In the genomic region with DNA sequence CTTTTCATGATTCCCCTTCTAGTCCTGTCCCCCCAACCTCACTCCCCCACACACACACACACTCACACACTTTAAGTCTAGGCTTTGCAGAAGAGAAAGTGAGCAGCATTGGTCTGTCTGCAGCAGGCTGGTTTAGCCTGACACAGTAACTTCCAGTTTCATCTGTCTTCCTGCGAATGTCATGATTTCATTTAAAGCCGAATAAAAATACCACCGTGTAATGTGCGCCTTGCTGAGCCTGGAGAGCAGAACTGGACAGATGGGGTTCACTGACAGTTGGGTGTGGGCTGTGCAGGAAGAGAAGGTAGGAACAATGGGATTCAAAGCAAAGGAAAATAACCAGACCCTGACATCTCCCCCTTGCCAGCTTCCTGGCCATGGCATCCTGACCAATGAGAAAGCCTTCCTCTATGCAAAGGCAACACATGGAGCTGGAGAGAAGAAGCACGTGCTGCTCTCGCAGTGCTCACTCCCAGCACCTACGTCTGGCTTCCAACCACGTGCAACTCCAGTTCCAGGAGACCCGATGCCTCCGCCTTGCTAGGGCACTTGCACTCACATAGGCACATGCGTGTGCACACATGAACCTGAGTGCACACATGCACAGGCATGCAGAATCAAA, we compare ENCODE assay signal across 10 mouse cellular contexts. TPM values are rescaled to one million over a fixed set of nuclear protein-coding genes. Genes with fewer than 3 reads are reported as not detected.
A peak's percentile ranks its signal among the peaks of the same experiment; 100 is the strongest.
DNase-seq lines count a peak whose midpoint lies in the region; ATAC-seq lines count a peak whose summit lies in the region.
"Had no signal": no experiment of that assay in that cellular context is flagged by ENCODE, and none has a peak within 500 bp of the region (broad histone marks: within the 10 kb centered on the region; RNA-seq: fewer than 3 reads in every experiment).

No protein-coding gene starts in this region.

- no peak overlapping the region for H3K4me3 ChIP-seq in heart, embryonic 16.5 days (ENCODE audit: low read length)
- H3K4me3 ChIP-seq: erythroblast, embryonic 14.5 days; lung, embryonic 15.5 days had no signal

- no peaks in the 10 kb centered on the region for H3K27me3 ChIP-seq in heart, embryonic 16.5 days (ENCODE audit: control insufficient read depth, insufficient read depth, low read length)
- H3K27me3 ChIP-seq: lung, embryonic 15.5 days had no signal

- no peaks in the 10 kb centered on the region for H3K36me3 ChIP-seq in heart, embryonic 16.5 days (ENCODE audit: control insufficient read depth, insufficient read depth)
- H3K36me3 ChIP-seq: lung, embryonic 15.5 days had no signal

- intact Hi-C loops in heart, postnatal 25 days (cut with DNase I): loop anchor here (1.0 to 10.0 kb wide), 5 partner anchors 57 to 711 kb away; a partner anchor contains a TSS
- intact Hi-C loops in left cerebral cortex, postnatal 36 days (cut with DNase I): loop anchor here (1.0 to 10.0 kb wide), 4 partner anchors 58 to 603 kb away; a partner anchor contains a TSS

- no peak overlapping the region for H3K9ac ChIP-seq in heart, embryonic 16.5 days (ENCODE audit: low read length)
- H3K9ac ChIP-seq: lung, embryonic 15.5 days had no signal

- DNase-seq in heart, postnatal 25 days (ENCODE audit: low spot score): no peak
- peak; percentile 7 for DNase-seq in cerebellum, adult 11 months
- DNase-seq in left cerebral cortex, postnatal 36 days (ENCODE audit: low spot score in 2 of 2): peak; percentile 57 to 58
- peak; percentile 80 for DNase-seq in telencephalon, adult 2 months (ENCODE audit: low read depth, low spot score)
- no peak for DNase-seq in MN1 (ENCODE audit: low spot score)
- DNase-seq in spleen, adult 12 weeks (ENCODE audit: low spot score): no peak

- 55% methylated on average over 11 of the region's 11 CpGs for WGBS in heart, embryonic 16.5 days

- H3K9me3 ChIP-seq in heart, embryonic 16.5 days (replicated peaks; ENCODE audit: control insufficient read depth, low read length): peaks cover 7% of the 10 kb centered on the region; the same call in 1 of the 2 replicates
- H3K9me3 ChIP-seq: lung, embryonic 15.5 days had no signal

- no peak overlapping the region for H3K27ac ChIP-seq in heart, embryonic 16.5 days (ENCODE audit: low read length)
- H3K27ac ChIP-seq: lung, embryonic 15.5 days had no signal

- no peak overlapping the region for H3K4me2 ChIP-seq in heart, embryonic 16.5 days (ENCODE audit: low read depth, low read length)
- H3K4me2 ChIP-seq: lung, embryonic 15.5 days had no signal

- 0 out of 2 replicates have a peak, but pooled peaks have one; percentile 14 for ATAC-seq in heart, embryonic 16.5 days (replicated peaks; ENCODE audit: extremely low read depth, insufficient read depth, low FRiP score)
- peak; percentile 78 for ATAC-seq in granulocyte monocyte progenitor cell, adult 5-6 weeks (replicated peaks; ENCODE audit: poor library complexity, severe bottlenecking)

- H3K4me1 ChIP-seq in heart, embryonic 16.5 days (ENCODE audit: control insufficient read depth, insufficient read depth, low read length): no peaks in the 10 kb centered on the region
- H3K4me1 ChIP-seq: lung, embryonic 15.5 days had no signal

RNA-seq across cellular contexts. Expression of a gene that starts 18.8 kb away (rescaled TPM):
- 0.29 and 0.53 TPM in 2 replicates for polyA plus RNA-seq in heart, embryonic 16.5 days (2015; fragmentation: Nextera tagmentation; extraction: Ambion mirVana)
- under 1 TPM; 0.42 to 0.50 TPM for total RNA-seq in heart, postnatal 25 days (2021)
- total RNA-seq in granulocyte monocyte progenitor cell, adult 5-6 weeks (2014; fragmentation: Nextera tagmentation): not detected in 2 replicates
- total RNA-seq in granulocyte monocyte progenitor cell, adult 5-6 weeks (2017): not detected in 2 replicates
- not detected for total RNA-seq in left cerebral cortex, postnatal 36 days (2021)
- polyA plus RNA-seq: erythroblast, embryonic 14.5 days had no signal

RNA-seq across cellular contexts. Expression of a gene that starts 43.4 kb away (rescaled TPM):
- 1.0 and 12.2 TPM in 2 replicates for polyA plus RNA-seq in heart, embryonic 16.5 days (2015; fragmentation: Nextera tagmentation; extraction: Ambion mirVana)
- total RNA-seq in heart, postnatal 25 days (2021): not detected
- not detected in 2 replicates for total RNA-seq in granulocyte monocyte progenitor cell, adult 5-6 weeks (2014; fragmentation: Nextera tagmentation)
- not detected in 2 replicates for total RNA-seq in granulocyte monocyte progenitor cell, adult 5-6 weeks (2017)
- not detected for total RNA-seq in left cerebral cortex, postnatal 36 days (2021)
- polyA plus RNA-seq: erythroblast, embryonic 14.5 days had no signal

RNA-seq across cellular contexts. Expression of a gene that starts 58.8 kb away (rescaled TPM):
- 1.5 and 1.6 TPM in 2 replicates for polyA plus RNA-seq in heart, embryonic 16.5 days (2015; fragmentation: Nextera tagmentation; extraction: Ambion mirVana)
- 1 to 10 TPM; 2.1 to 3.4 TPM for total RNA-seq in heart, postnatal 25 days (2021)
- total RNA-seq in granulocyte monocyte progenitor cell, adult 5-6 weeks (2014; fragmentation: Nextera tagmentation): not detected in 2 replicates
- not detected in 2 replicates for total RNA-seq in granulocyte monocyte progenitor cell, adult 5-6 weeks (2017)
- 1 to 10 TPM in 1 of 2 experiments, under 1 TPM in 1; 0.84 to 2.1 TPM for total RNA-seq in left cerebral cortex, postnatal 36 days (2021)
- polyA plus RNA-seq: erythroblast, embryonic 14.5 days had no signal

Comparison
In these comparisons a context has a peak if more than half of its experiments do, and no peak if none do; other contexts are left out.
1. DNase-seq: peak in cerebellum, adult 11 months (single experiment), left cerebral cortex, postnatal 36 days (2 of 2) and telencephalon, adult 2 months (single experiment); none in heart, postnatal 25 days (single experiment), MN1 (single experiment) and spleen, adult 12 weeks (single experiment).